Mouse (Mus musculus) kidney, embryonic 16.5 days (tissue): Measurements from ENCODE around the gene Il4i1. TPM values are rescaled to one million over a fixed set of nuclear protein-coding genes. Genes with fewer than 3 reads are reported as not detected.

Source experiments
- ATAC-seq: fragments of 200-750 bp; cut with Nextera tagmentation; 2 replicates; pipeline ENCODE4 v1.8.0; 2017; ENCODE audit warnings: moderate TSS enrichment; ENCODE audit not compliant: low FRiP score, low TSS enrichment
- H3K27ac ChIP-seq: fragments of 300-500 bp; sonication (generic); 2 replicates; pipeline ENCODE4 v1.5.1; 2014; ENCODE audit warnings: low read length
- H3K27me3 ChIP-seq: fragments of 300-500 bp; sonication (generic); 2 replicates; pipeline ENCODE4 v1.6.1; 2014; ENCODE audit warnings: low read length, control low read depth, mixed read lengths; ENCODE audit not compliant: insufficient read depth
- H3K36me3 ChIP-seq: fragments of 300-500 bp; sonication (generic); 2 replicates; pipeline ENCODE4 v1.6.1; 2014; ENCODE audit warnings: low read length, control low read depth, mixed read lengths; ENCODE audit not compliant: insufficient read depth
- H3K4me1 ChIP-seq: fragments of 300-500 bp; sonication (generic); 2 replicates; pipeline ENCODE4 v1.6.1; 2014; ENCODE audit warnings: low read length, control low read depth, mixed read lengths; ENCODE audit not compliant: insufficient read depth
- H3K4me2 ChIP-seq: fragments of 300-500 bp; sonication (generic); replicated peaks from 2 replicates; pipeline ENCODE4 v1.6.1; 2014; ENCODE audit warnings: low read depth, low read length
- H3K4me3 ChIP-seq: fragments of 300-500 bp; sonication (generic); 2 replicates; pipeline ENCODE4 v1.5.1; 2014; ENCODE audit warnings: mild to moderate bottlenecking, low read length
- H3K9ac ChIP-seq: fragments of 300-500 bp; sonication (generic); replicated peaks from 2 replicates; pipeline ENCODE4 v1.6.1; 2014; ENCODE audit warnings: low read length
- H3K9me3 ChIP-seq: fragments of 300-500 bp; sonication (generic); 2 replicates; pipeline ENCODE4 v1.6.1; 2016; ENCODE audit warnings: low read length, control low read depth
- WGBS: fragments of 180-500 bp; shearing (Covaris S2); extraction: QIAGEN DNeasy Blood & Tissue Kit; methylation state at CpG from one replicate; pipeline ENCODE4 v1.1.7; 2014; 5-methylcytosine and 5-hydroxymethylcytosine counted together
- polyA plus RNA-seq: library from polyadenylated mRNA; unstranded; fragments of >200 nt; fragmentation: Nextera tagmentation; extraction: Ambion mirVana; gene quantifications from 2 replicates; pipeline ENCODE4 v1.2.1, GENCODE M21; 2015

Gene Il4i1
- polyA plus RNA-seq, 1 experiment from 2014 or later: 1.1 TPM

DNA sequence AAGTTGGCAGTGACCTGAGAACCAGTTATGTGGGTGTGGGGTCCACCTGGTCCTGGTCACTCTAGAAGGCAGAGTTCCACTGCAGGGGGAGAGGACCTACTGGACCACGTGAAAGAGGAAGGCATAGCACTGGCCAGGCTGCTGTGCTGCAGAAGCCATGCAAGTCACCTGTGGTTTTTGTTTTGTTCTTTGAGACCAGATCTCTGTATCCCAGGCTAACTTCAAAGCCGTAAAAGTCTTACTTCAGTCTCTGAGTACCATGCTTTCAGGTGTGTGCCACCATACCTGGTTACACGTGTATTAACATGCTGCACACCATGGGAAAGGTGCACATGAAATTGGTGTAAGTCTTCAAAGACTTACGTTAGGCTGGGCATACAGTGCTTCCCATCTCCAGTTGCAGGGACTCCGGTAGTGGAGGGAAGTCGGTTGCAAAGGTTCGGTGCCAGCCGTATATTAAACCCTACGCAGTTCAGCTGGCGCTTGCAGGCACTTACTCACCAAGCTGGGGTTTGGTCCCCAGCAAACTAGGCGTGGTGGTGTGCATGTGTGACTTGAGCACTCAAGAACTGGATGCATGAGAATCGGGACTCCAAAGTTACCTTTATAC lies 35.5 kb downstream of the Il4i1 start:
- Histone ChIP-seq H3K27me3 (no peaks in the 10 kb centered on the region), H3K27ac (no peak overlapping the region), H3K4me1 (peaks cover 58% of the 10 kb centered on the region), H3K9me3 (no peaks in the 10 kb centered on the region), H3K9ac (peak overlapping the region; percentile 20; the same call in 1 of the 2 replicates), H3K4me2 (no peak overlapping the region), H3K4me3 (no peak overlapping the region), H3K36me3 (peaks cover 17% of the 10 kb centered on the region)
- no peak for ATAC-seq
- 90% methylated on average over 12 of the region's 12 CpGs for WGBS

DNA sequence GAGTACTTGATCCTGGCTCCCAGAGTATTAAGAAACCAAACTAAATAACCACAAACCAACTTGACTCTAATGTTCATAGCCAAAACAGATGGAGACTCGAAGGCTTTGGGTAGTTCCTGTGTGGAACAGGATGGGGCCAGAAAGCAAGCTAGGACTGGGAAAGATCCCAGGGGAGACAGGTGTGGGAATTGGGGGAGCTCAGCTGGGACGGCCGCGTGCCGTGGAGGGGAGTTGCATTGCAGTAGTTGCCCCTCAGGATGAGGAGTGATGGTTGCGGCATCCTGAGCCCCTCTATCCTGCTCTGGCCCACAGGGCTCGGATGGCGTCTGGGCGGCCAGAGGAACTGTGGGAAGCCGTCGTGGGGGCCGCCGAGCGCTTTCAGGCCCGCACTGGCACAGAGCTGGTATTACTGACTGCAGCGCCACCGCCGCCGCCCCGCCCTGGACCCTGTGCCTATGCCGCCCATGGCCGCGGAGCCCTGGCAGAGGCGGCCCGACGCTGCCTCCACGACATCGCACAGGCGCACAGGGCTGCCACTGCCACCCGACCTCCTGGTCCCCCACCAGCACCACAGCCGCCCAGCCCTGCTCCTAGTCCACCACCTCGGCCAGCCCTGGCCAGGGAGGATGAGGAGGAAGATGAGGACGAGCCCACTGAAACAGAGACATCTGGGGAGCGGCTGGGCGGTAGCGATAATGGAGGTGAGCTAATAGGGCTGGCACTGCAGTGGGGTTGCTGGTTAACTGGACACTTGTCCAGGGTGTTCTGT lies 36.3 kb downstream of the Il4i1 start:
- no peak for ATAC-seq

DNA sequence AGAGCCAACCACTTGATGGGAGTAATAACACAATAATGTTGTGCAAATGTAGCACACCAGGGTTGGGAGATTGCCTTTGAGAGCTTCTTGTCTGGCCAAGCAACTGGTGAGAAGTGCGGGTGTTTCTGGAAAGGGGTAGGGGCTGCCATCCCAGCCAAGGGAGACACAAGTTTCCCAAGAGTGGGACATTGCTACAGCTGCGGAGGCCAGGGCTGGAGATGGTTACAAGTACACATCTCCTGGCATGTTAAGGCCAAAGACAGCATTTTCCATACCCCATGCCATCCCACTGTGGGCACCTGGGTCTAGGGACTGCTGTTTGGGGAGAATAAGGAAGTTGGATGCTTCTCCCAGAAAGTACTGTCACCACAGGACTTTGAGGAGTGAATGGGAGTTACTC lies 36.9 kb downstream of the Il4i1 start:
- H3K4me1 ChIP-seq: peaks cover 56% of the 10 kb centered on the region
- 0 out of 2 replicates have a peak overlapping the region, but pooled peaks have one; percentile 95 for H3K4me2 ChIP-seq
- no peaks in the 10 kb centered on the region for H3K9me3 ChIP-seq
- H3K36me3 ChIP-seq: peaks cover 15% of the 10 kb centered on the region; the same call in 1 of the 2 replicates
- no peak overlapping the region; the same call in 1 of the 2 replicates for H3K4me3 ChIP-seq
- no peaks in the 10 kb centered on the region for H3K27me3 ChIP-seq
- H3K9ac ChIP-seq: peak overlapping the region; percentile 77
- no peak for ATAC-seq
- peak overlapping the region; percentile 99 for H3K27ac ChIP-seq
- 92% methylated on average over 2 of the region's 2 CpGs for WGBS

More for the DNA sequence above, 36.3 kb downstream of the Il4i1 start:
- Histone ChIP-seq H3K27me3 (no peaks in the 10 kb centered on the region), H3K9ac (no peak overlapping the region; the same call in 1 of the 2 replicates), H3K4me1 (peaks cover 56% of the 10 kb centered on the region), H3K27ac (no peak overlapping the region), H3K4me3 (no peak overlapping the region), H3K36me3 (peaks cover 15% of the 10 kb centered on the region; the same call in 1 of the 2 replicates), H3K4me2 (no peak overlapping the region), H3K9me3 (no peaks in the 10 kb centered on the region)
- WGBS: 87% methylated on average over 36 of the region's 36 CpGs

DNA sequence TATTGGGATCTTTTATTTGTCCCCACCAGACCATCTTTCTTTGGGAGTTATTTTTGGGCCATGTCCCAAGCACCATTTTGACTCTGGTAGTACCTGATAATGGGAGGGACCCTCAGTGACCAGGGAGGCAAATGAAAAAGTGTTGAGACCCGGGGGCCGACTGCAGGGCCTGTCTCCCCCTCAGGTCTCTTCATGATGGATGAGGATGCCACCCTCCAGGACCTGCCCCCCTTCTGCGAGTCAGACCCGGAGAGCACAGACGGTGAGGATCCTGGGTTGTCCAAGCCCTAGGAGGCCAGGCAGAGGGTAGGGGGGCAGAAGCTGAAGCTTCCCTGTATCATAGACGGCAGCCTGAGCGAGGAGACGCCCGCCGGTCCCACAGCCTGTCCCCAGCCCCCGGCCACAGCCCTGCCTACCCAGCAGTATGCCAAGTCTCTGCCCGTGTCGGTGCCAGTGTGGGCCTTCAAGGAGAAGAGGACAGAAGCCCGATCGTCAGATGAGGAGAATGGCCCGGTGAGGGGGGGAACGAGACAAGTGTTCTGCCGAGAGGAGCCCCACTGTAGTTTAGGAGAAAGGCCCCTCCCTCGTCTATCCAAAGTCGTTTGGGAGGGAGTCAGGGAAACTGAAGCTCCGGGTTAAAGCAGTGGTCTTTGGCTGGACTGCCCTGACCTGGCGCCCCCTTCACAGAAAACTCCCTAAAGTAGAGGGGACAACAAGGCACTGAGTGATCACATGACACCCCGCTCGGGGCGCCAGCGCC lies 37.6 kb downstream of the Il4i1 start:
- Histone ChIP-seq H3K4me1 (peaks cover 61% of the 10 kb centered on the region), H3K4me3 (peak overlapping the region; percentile 60), H3K36me3 (peaks cover 15% of the 10 kb centered on the region; the same call in 1 of the 2 replicates), H3K27ac (peak overlapping the region; percentile 99), H3K4me2 (peak overlapping the region; percentile 95), H3K9me3 (no peaks in the 10 kb centered on the region), H3K9ac (peak overlapping the region; percentile 77), H3K27me3 (no peaks in the 10 kb centered on the region)
- 24% methylated on average over 26 of the region's 26 CpGs for WGBS
- no peak for ATAC-seq

DNA sequence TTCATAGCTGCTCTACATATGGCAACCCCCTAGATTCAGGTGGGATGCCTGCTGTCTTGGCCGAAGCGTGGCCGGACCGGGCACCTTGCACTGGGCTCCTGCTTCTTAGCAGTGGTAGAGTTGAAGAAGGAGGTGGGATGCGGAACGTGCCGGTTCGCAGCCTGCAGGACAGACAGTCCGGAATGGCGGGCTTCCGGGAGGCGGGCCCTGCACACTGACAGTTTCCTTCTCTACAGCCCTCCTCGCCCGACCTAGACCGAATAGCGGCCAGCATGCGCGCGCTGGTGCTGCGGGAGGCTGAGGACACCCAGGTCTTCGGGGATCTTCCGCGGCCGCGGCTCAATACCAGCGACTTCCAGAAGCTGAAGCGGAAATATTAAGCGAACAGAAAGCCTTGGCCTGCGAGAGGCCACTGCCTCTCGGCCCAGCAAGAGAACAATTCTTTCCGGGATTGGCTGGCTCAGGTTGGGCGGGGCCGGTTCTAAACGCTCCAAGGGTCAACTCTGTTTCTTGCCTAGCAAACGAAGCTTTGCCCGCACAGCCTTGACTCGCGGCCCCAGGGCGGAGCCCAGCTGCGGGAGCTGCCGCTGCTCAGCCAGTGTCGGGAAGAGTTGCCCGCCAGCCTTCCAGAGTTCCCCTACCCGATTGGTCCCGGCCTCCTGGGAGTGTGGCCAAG lies 38.3 kb downstream of the Il4i1 start:
- Histone ChIP-seq H3K9ac (peak overlapping the region; percentile 77), H3K27me3 (no peaks in the 10 kb centered on the region), H3K36me3 (peaks cover 15% of the 10 kb centered on the region; the same call in 1 of the 2 replicates), H3K4me2 (peak overlapping the region; percentile 95), H3K4me3 (peak overlapping the region; percentile 60), H3K9me3 (no peaks in the 10 kb centered on the region), H3K27ac (peak overlapping the region; percentile 99), H3K4me1 (peaks cover 61% of the 10 kb centered on the region)
- WGBS: 1% methylated on average over 45 of the region's 45 CpGs
- peak; percentile 69 for ATAC-seq

DNA sequence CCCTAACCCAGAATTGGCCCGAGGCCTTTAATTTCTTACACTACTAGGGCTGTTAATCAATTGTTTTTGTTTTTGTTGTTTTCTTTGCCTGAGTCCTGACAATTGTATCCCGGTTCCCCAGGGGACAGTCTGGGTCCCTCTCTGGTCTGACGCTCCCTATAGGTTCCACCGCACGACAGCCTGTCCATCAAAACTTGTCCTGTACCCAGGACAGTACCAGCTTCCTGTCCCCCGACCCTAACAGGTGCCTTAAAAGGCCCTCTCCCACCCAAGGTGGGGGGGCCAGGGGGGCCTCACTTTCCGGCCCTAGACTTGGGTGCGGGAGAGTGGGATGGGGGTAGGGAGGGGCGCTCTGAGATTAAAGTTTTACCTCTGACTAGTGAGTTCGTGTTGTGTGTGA lies 38.8 kb downstream of the Il4i1 start:
- ATAC-seq: no peak
- Histone ChIP-seq H3K4me1 (peaks cover 61% of the 10 kb centered on the region), H3K27ac (peak overlapping the region; percentile 99), H3K4me3 (peak overlapping the region; percentile 60), H3K4me2 (peak overlapping the region; percentile 95), H3K27me3 (no peaks in the 10 kb centered on the region), H3K9me3 (no peaks in the 10 kb centered on the region), H3K9ac (peak overlapping the region; percentile 77), H3K36me3 (peaks cover 15% of the 10 kb centered on the region; the same call in 1 of the 2 replicates)
- 26% methylated on average over 10 of the region's 10 CpGs for WGBS

DNA sequence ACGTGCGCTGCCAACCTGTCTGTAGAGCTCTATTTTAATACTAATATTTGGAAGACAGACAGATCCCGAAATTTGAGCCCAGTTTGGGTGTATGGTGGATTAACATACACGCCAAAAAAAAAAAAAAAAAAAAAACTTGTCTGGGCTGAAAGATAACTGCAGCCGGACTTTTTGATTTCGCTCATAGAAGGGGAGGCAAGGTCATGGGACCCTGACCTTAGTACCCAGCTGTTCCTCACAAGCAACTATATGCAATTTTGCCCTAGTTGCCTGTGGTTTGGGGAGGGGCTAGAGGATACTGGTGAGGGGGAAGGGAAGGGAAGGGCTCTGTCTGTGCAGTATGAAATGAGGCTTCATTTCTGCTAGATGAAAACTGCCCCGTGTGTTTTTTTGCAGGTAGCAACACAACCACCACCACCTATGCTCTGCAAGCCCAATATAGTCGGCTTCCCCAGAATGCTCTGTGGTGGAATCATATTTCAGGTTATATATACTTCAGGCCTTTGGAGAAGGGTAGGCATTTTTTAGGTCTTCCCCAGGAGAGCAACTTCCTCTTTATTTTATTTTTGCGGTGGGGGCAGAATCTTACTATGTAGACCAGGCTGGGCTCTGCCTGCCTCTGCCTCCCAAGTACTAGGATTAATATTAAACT lies 40.2 kb downstream of the Il4i1 start:
- peak overlapping the region; percentile 86 for H3K4me3 ChIP-seq
- H3K27ac ChIP-seq: peak overlapping the region; percentile 95
- peak overlapping the region; percentile 90; the same call in 1 of the 2 replicates for H3K9ac ChIP-seq
- no peak for ATAC-seq
- 64% methylated on average over 9 of the region's 9 CpGs for WGBS
- no peaks in the 10 kb centered on the region for H3K27me3 ChIP-seq
- H3K36me3 ChIP-seq: peaks cover 16% of the 10 kb centered on the region; the same call in 1 of the 2 replicates
- H3K4me1 ChIP-seq: peaks cover 57% of the 10 kb centered on the region
- no peaks in the 10 kb centered on the region for H3K9me3 ChIP-seq
- H3K4me2 ChIP-seq: peak overlapping the region; percentile 93

DNA sequence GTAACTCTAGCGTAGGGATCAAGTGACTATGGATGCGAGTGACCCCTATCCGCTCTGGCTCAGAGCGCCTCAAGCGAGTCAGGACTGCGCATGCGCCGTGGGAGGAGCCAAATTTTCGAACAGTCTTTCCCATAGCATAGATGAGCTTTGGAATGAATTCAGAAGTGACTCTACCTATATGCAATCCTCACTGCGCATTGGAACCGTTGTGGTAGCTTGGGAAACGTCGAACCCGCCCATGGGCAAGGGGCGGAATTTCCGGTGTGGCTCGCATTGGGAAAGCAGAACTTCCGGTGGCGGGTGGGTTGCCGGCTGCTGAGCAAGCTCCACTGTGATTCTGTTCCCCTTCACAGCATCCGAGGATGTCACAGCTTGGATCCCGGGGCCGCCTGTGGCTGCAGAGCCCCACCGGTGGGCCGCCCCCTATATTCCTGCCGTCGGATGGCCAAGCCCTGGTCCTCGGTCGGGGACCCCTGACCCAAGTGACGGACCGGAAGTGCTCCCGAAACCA lies 40.9 kb downstream of the Il4i1 start, which contains the start of gene Pnkp:
Gene Pnkp (plus strand): TSS at position 98 of the 511 bp plus-strand sequence.
- ATAC-seq: peak; percentile 5; the same call in 1 of the 2 replicates
- H3K9me3 ChIP-seq: no peaks in the 10 kb centered on the region
- WGBS: under 1% methylated on average over 32 of the region's 32 CpGs
- no peaks in the 10 kb centered on the region for H3K27me3 ChIP-seq
- H3K4me1 ChIP-seq: peaks cover 57% of the 10 kb centered on the region
- peak within 1 kb of the TSS; percentile 90 for H3K9ac ChIP-seq
- H3K4me3 ChIP-seq: peak within 1 kb of the TSS; percentile 86
- peaks cover 18% of the 10 kb centered on the region; the same call in 1 of the 2 replicates for H3K36me3 ChIP-seq
- H3K27ac ChIP-seq: peak within 1 kb of the TSS; percentile 95
- H3K4me2 ChIP-seq: peak within 1 kb of the TSS; percentile 93
